Mouse (Mus musculus) bone marrow, adult 2 months (tissue): ENCODE measurements around the gene Nek6.

Source experiments
- CTCF ChIP-seq: fragments of 200-500 bp; IDR thresholded peaks from 2 replicates; pipeline ENCODE4 v1.5.1; 2011; ENCODE audit warnings: low read length, control low read depth; ENCODE audit not compliant: control insufficient read depth, insufficient read depth
- POLR2A ChIP-seq: fragments of 200-500 bp; IDR thresholded peaks from 2 replicates; pipeline ENCODE4 v1.6.1; 2011; ENCODE audit warnings: low read depth, mild to moderate bottlenecking, control low read depth, low read length, borderline replicate concordance; ENCODE audit not compliant: control insufficient read depth

GRCm38 (mm10) chr2:38501606-38502005, 9.8 kb upstream of the Nek6 start:
- TF ChIP-seq CTCF (no peak), POLR2A (no peak)
